Mouse (Mus musculus): ENCODE measurements around the gene Adamts16. TPM values are rescaled to one million over a fixed set of nuclear protein-coding genes. Genes with fewer than 3 reads are reported as not detected.
A peak's percentile ranks its signal among the peaks of the same experiment; 100 is the strongest.

The Adamts16 gene
- polyA plus RNA-seq, 1 experiment: 1.2 TPM

- Histone ChIP-seq H3K4me3 (ENCODE audit: insufficient read depth, low read depth, low read length) (no peak overlapping the region), H3K4me1 (ENCODE audit: control insufficient read depth, insufficient read depth, low read length) (peaks cover 8% of the 10 kb centered on the region; the same call in 1 of the 2 replicates), H3K36me3 (ENCODE audit: control insufficient read depth, insufficient read depth, low read length) (no peaks in the 10 kb centered on the region), H3K27me3 (replicated peaks; ENCODE audit: control insufficient read depth, insufficient read depth, low read length) (no peaks in the 10 kb centered on the region), H3K27ac (ENCODE audit: insufficient read depth, low read depth, low read length) (no peak overlapping the region)
- TF ChIP-seq CTCF (conservative IDR thresholded peaks at IDR 0.05; ENCODE audit: insufficient read depth, insufficient read length, low read depth, low read length) (no peak), POLR2A (IDR thresholded peaks at IDR 0.05; ENCODE audit: low read depth, low read length) (no peak)
- WGBS: 91% methylated on average over 7 of the region's 7 CpGs
- DNase-seq: no peak
Measured at GRCm38 (mm10) chr13:70792950-70793349, 48.7 kb downstream of the Adamts16 start.

- Histone ChIP-seq H3K27ac (ENCODE audit: insufficient read depth, low read depth, low read length) (no peak overlapping the region), H3K36me3 (ENCODE audit: control insufficient read depth, insufficient read depth, low read length) (no peaks in the 10 kb centered on the region), H3K4me3 (ENCODE audit: insufficient read depth, low read depth, low read length) (no peak overlapping the region), H3K4me1 (ENCODE audit: control insufficient read depth, insufficient read depth, low read length) (peaks cover 8% of the 10 kb centered on the region; the same call in 1 of the 2 replicates), H3K27me3 (replicated peaks; ENCODE audit: control insufficient read depth, insufficient read depth, low read length) (no peaks in the 10 kb centered on the region)
- 85% methylated on average over 1 of the region's 1 CpGs for WGBS
- no peak for TF ChIP-seq CTCF (conservative IDR thresholded peaks at IDR 0.05; ENCODE audit: insufficient read depth, insufficient read length, low read depth, low read length)
- TF ChIP-seq POLR2A (IDR thresholded peaks at IDR 0.05; ENCODE audit: low read depth, low read length): no peak
- DNase-seq: no peak
Measured at GRCm38 (mm10) chr13:70789806-70790205, 51.8 kb downstream of the Adamts16 start.

GRCm38 (mm10) chr13:70789022-70789421, 52.6 kb downstream of the Adamts16 start:
- no peaks in the 10 kb centered on the region for H3K36me3 ChIP-seq (ENCODE audit: control insufficient read depth, insufficient read depth, low read length)
- peak; percentile 53 for DNase-seq
- TF ChIP-seq POLR2A (IDR thresholded peaks at IDR 0.05; ENCODE audit: low read depth, low read length) (no peak), CTCF (conservative IDR thresholded peaks at IDR 0.05; ENCODE audit: insufficient read depth, insufficient read length, low read depth, low read length) (no peak)
- no peak overlapping the region for H3K4me3 ChIP-seq (ENCODE audit: insufficient read depth, low read depth, low read length)
- no peaks in the 10 kb centered on the region for H3K27me3 ChIP-seq (replicated peaks; ENCODE audit: control insufficient read depth, insufficient read depth, low read length)
- no peak overlapping the region for H3K27ac ChIP-seq (ENCODE audit: insufficient read depth, low read depth, low read length)
- 23% methylated on average over 1 of the region's 1 CpGs for WGBS
- peaks cover 3% of the 10 kb centered on the region; the same call in 1 of the 2 replicates for H3K4me1 ChIP-seq (ENCODE audit: control insufficient read depth, insufficient read depth, low read length)

GRCm38 (mm10) chr13:70785078-70785477, 56.5 kb downstream of the Adamts16 start:
- no peaks in the 10 kb centered on the region for H3K4me1 ChIP-seq (ENCODE audit: control insufficient read depth, insufficient read depth, low read length)
- H3K27me3 ChIP-seq (replicated peaks; ENCODE audit: control insufficient read depth, insufficient read depth, low read length): no peaks in the 10 kb centered on the region
- DNase-seq: no peak
- TF ChIP-seq POLR2A (IDR thresholded peaks at IDR 0.05; ENCODE audit: low read depth, low read length) (no peak), CTCF (conservative IDR thresholded peaks at IDR 0.05; ENCODE audit: insufficient read depth, insufficient read length, low read depth, low read length) (no peak)
- WGBS: 73% methylated on average over 2 of the region's 2 CpGs
- H3K36me3 ChIP-seq (ENCODE audit: control insufficient read depth, insufficient read depth, low read length): no peaks in the 10 kb centered on the region
- H3K27ac ChIP-seq (ENCODE audit: insufficient read depth, low read depth, low read length): no peak overlapping the region
- H3K4me3 ChIP-seq (ENCODE audit: insufficient read depth, low read depth, low read length): no peak overlapping the region

GRCm38 (mm10) chr13:70784126-70784525, 57.5 kb downstream of the Adamts16 start:
- Histone ChIP-seq H3K27ac (ENCODE audit: insufficient read depth, low read depth, low read length) (no peak overlapping the region), H3K27me3 (replicated peaks; ENCODE audit: control insufficient read depth, insufficient read depth, low read length) (no peaks in the 10 kb centered on the region), H3K4me1 (ENCODE audit: control insufficient read depth, insufficient read depth, low read length) (no peaks in the 10 kb centered on the region), H3K4me3 (ENCODE audit: insufficient read depth, low read depth, low read length) (no peak overlapping the region), H3K36me3 (ENCODE audit: control insufficient read depth, insufficient read depth, low read length) (no peaks in the 10 kb centered on the region)
- no peak for DNase-seq
- whole genome bisulfite sequencing: 70% methylated on average over 5 of the region's 5 CpGs
- no peak for TF ChIP-seq CTCF (conservative IDR thresholded peaks at IDR 0.05; ENCODE audit: insufficient read depth, insufficient read length, low read depth, low read length)
- no peak for TF ChIP-seq POLR2A (IDR thresholded peaks at IDR 0.05; ENCODE audit: low read depth, low read length)

GRCm38 (mm10) chr13:70779781-70780180, 61.8 kb downstream of the Adamts16 start:
- no peak for DNase-seq
- H3K4me1 ChIP-seq (ENCODE audit: control insufficient read depth, insufficient read depth, low read length): no peaks in the 10 kb centered on the region
- no peak for TF ChIP-seq CTCF (conservative IDR thresholded peaks at IDR 0.05; ENCODE audit: insufficient read depth, insufficient read length, low read depth, low read length)
- TF ChIP-seq POLR2A (IDR thresholded peaks at IDR 0.05; ENCODE audit: low read depth, low read length): no peak
- no peak overlapping the region for H3K27ac ChIP-seq (ENCODE audit: insufficient read depth, low read depth, low read length)
- no peak overlapping the region for H3K4me3 ChIP-seq (ENCODE audit: insufficient read depth, low read depth, low read length)
- H3K27me3 ChIP-seq (replicated peaks; ENCODE audit: control insufficient read depth, insufficient read depth, low read length): no peaks in the 10 kb centered on the region
- H3K36me3 ChIP-seq (ENCODE audit: control insufficient read depth, insufficient read depth, low read length): no peaks in the 10 kb centered on the region
- 65% methylated on average over 7 of the region's 7 CpGs for WGBS

- no peak for TF ChIP-seq CTCF (conservative IDR thresholded peaks at IDR 0.05; ENCODE audit: insufficient read depth, insufficient read length, low read depth, low read length)
- no peak for TF ChIP-seq POLR2A (IDR thresholded peaks at IDR 0.05; ENCODE audit: low read depth, low read length)
- DNase-seq: peak; percentile 14
- Histone ChIP-seq H3K27ac (ENCODE audit: insufficient read depth, low read depth, low read length) (no peak overlapping the region), H3K4me1 (ENCODE audit: control insufficient read depth, insufficient read depth, low read length) (no peaks in the 10 kb centered on the region), H3K4me3 (ENCODE audit: insufficient read depth, low read depth, low read length) (no peak overlapping the region), H3K27me3 (replicated peaks; ENCODE audit: control insufficient read depth, insufficient read depth, low read length) (no peaks in the 10 kb centered on the region), H3K36me3 (ENCODE audit: control insufficient read depth, insufficient read depth, low read length) (no peaks in the 10 kb centered on the region)
- 45% methylated on average over 9 of the region's 9 CpGs for WGBS
Measured at GRCm38 (mm10) chr13:70778872-70779554, 62.6 kb downstream of the Adamts16 start.

Measured in kidney, adult 2 months (tissue).